Mouse (Mus musculus): ENCODE data around the gene Hoxa2. TPM values are rescaled to one million over a fixed set of nuclear protein-coding genes. Genes with fewer than 3 reads are reported as not detected.

Hoxa2 gene
- total and polyA plus RNA-seq, 2 experiments from 2014 or later: 0.42 TPM; not detected in 1

GRCm38 (mm10) chr6:52177061-52177735, 12.6 kb upstream of the Hoxa2 start, which contains the start of gene 5730596B20Rik:
5730596B20Rik (plus strand) TSS chr6:52177498.
- peak within 1 kb of the TSS; percentile 44 for H3K4me2 ChIP-seq (ENCODE audit: low read depth, low read length)
- peak within 1 kb of the TSS; percentile 43 for H3K4me3 ChIP-seq (ENCODE audit: low read depth, low read length)
- no peak within 1 kb of the TSS for H3K9ac ChIP-seq (replicated peaks; ENCODE audit: low read depth, low read length)
- 3% methylated on average over 36 of the region's 36 CpGs for WGBS
- TF ChIP-seq EP300 (IDR thresholded peaks at IDR 0.05; ENCODE audit: low read depth): no peak
- TF ChIP-seq CTCF (IDR thresholded peaks at IDR 0.05; ENCODE audit: low read depth): no peak
- no peak within 1 kb of the TSS for H3K27ac ChIP-seq (ENCODE audit: low read depth)
- no peaks in the 10 kb centered on the region for H3K9me3 ChIP-seq (replicated peaks; ENCODE audit: control insufficient read depth, low read length)
- no peaks in the 10 kb centered on the region for H3K36me3 ChIP-seq (replicated peaks; ENCODE audit: control insufficient read depth, insufficient read depth, low read length)
- ATAC-seq (ENCODE audit: insufficient read depth, low read depth) (no peak), DNase-seq (ENCODE audit: low spot score) (no peak)
- H3K27me3 ChIP-seq (ENCODE audit: control insufficient read depth, insufficient read depth, low read length): peaks cover 99% of the 10 kb centered on the region
- 0 out of 2 replicates have a peak, but pooled peaks cover 3% of the 10 kb centered on the region for H3K4me1 ChIP-seq (ENCODE audit: control insufficient read depth, insufficient read depth)

GRCm38 (mm10) chr6:52176391-52176790, 11.8 kb upstream of the Hoxa2 start:
- Histone ChIP-seq H3K36me3 (replicated peaks; ENCODE audit: control insufficient read depth, insufficient read depth, low read length) (no peaks in the 10 kb centered on the region), H3K4me3 (ENCODE audit: low read depth, low read length) (peak overlapping the region; percentile 43), H3K9me3 (replicated peaks; ENCODE audit: control insufficient read depth, low read length) (no peaks in the 10 kb centered on the region), H3K27me3 (ENCODE audit: control insufficient read depth, insufficient read depth, low read length) (peaks cover 99% of the 10 kb centered on the region), H3K4me2 (ENCODE audit: low read depth, low read length) (peak overlapping the region; percentile 44), H3K27ac (ENCODE audit: low read depth) (no peak overlapping the region), H3K4me1 (ENCODE audit: control insufficient read depth, insufficient read depth) (0 out of 2 replicates have a peak, but pooled peaks cover 3% of the 10 kb centered on the region), H3K9ac (replicated peaks; ENCODE audit: low read depth, low read length) (no peak overlapping the region)
- no peak for ATAC-seq (ENCODE audit: insufficient read depth, low read depth)
- no peak for DNase-seq (ENCODE audit: low spot score)
- TF ChIP-seq EP300 (IDR thresholded peaks at IDR 0.05; ENCODE audit: low read depth) (no peak), CTCF (IDR thresholded peaks at IDR 0.05; ENCODE audit: low read depth) (no peak)
- 9% methylated on average over 6 of the region's 6 CpGs for WGBS

DNA sequence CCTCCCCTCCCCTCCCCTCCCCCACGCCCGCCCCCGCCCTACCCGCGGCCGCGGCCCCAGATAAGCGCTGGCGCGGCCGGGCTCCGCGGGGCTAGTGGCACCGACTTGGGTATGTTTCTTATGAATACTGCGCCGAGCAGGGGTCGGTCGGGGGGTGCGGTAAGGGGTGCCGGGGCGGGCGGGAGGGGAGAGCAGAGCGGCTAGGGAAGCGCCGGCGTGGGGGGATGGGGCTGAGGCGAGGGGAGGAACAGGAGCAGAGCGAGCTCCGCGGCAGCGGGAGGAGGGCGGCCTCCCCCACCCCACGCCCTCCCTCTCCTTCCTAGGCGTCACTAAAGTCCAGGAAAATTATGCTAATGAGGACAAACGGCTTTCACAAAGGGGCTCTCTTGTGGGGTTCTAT, 11.2 kb upstream of the Hoxa2 start:
- ATAC-seq (ENCODE audit: insufficient read depth, low read depth) (no peak), DNase-seq (ENCODE audit: low spot score) (no peak)
- H3K9ac ChIP-seq (replicated peaks; ENCODE audit: low read depth, low read length): peak overlapping the region; percentile 44; the same call in 1 of the 2 replicates
- H3K4me1 ChIP-seq (ENCODE audit: control insufficient read depth, insufficient read depth): 0 out of 2 replicates have a peak, but pooled peaks cover 3% of the 10 kb centered on the region
- WGBS: 1% methylated on average over 15 of the region's 35 CpGs
- no peaks in the 10 kb centered on the region for H3K36me3 ChIP-seq (replicated peaks; ENCODE audit: control insufficient read depth, insufficient read depth, low read length)
- H3K9me3 ChIP-seq (replicated peaks; ENCODE audit: control insufficient read depth, low read length): no peaks in the 10 kb centered on the region
- H3K27ac ChIP-seq (ENCODE audit: low read depth): peak overlapping the region; percentile 67
- peaks cover 99% of the 10 kb centered on the region for H3K27me3 ChIP-seq (ENCODE audit: control insufficient read depth, insufficient read depth, low read length)
- TF ChIP-seq CTCF (IDR thresholded peaks at IDR 0.05; ENCODE audit: low read depth): no peak
- no peak for TF ChIP-seq EP300 (IDR thresholded peaks at IDR 0.05; ENCODE audit: low read depth)
- H3K4me2 ChIP-seq (ENCODE audit: low read depth, low read length): peak overlapping the region; percentile 44
- peak overlapping the region; percentile 43 for H3K4me3 ChIP-seq (ENCODE audit: low read depth, low read length)

DNA sequence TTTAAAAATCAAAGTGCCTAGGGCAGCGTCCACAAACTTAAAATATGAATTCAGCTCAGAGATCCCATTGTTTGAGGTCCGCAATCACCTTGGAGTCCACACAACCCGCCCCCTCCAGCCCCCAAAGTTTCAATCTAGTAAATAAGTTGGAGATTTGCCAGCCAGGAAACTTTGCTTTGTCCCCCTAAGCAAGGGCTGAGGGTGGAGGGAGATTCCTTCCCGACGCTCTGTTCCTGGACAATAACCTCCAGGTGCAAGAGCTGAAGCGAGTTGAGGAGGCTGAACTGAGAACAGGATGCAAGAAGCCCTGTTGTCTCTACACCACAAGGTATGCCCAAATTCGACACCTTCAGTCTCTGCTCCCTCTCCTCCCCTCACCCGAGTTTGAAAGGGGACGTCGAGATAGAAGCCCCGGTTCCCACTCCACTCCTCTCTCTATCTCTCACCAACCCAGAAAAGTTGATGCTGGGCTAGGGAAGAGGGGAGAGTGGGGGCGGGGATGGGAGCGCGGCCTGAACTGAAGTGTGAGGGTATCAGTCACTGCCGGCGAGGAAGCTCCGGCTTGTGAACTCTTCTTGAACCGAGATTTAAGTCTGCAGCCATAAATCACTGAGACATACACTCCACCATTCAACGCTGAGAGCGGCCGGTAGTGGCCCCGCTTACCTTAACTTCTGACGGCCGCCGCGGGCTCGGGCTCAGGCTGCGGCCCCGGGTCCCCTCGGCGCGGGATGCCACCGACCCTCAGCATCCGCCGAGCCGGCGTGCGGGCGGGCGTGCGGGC, 10.5 kb upstream of the Hoxa2 start:
- no peak for DNase-seq (ENCODE audit: low spot score)
- no peaks in the 10 kb centered on the region for H3K9me3 ChIP-seq (replicated peaks; ENCODE audit: control insufficient read depth, low read length)
- peak overlapping the region; percentile 67 for H3K27ac ChIP-seq (ENCODE audit: low read depth)
- no peak for ATAC-seq (ENCODE audit: insufficient read depth, low read depth)
- H3K36me3 ChIP-seq (replicated peaks; ENCODE audit: control insufficient read depth, insufficient read depth, low read length): no peaks in the 10 kb centered on the region
- 0 out of 2 replicates have a peak, but pooled peaks cover 3% of the 10 kb centered on the region for H3K4me1 ChIP-seq (ENCODE audit: control insufficient read depth, insufficient read depth)
- peak overlapping the region; percentile 44 for H3K4me2 ChIP-seq (ENCODE audit: low read depth, low read length)
- peak overlapping the region; percentile 43 for H3K4me3 ChIP-seq (ENCODE audit: low read depth, low read length)
- H3K27me3 ChIP-seq (ENCODE audit: control insufficient read depth, insufficient read depth, low read length): peaks cover 99% of the 10 kb centered on the region
- H3K9ac ChIP-seq (replicated peaks; ENCODE audit: low read depth, low read length): peak overlapping the region; percentile 44; the same call in 1 of the 2 replicates
- WGBS: 2% methylated on average over 41 of the region's 41 CpGs
- TF ChIP-seq EP300 (IDR thresholded peaks at IDR 0.05; ENCODE audit: low read depth) (no peak), CTCF (IDR thresholded peaks at IDR 0.05; ENCODE audit: low read depth) (no peak)

GRCm38 (mm10) chr6:52173648-52174047, 9.0 kb upstream of the Hoxa2 start:
- Histone ChIP-seq H3K36me3 (replicated peaks; ENCODE audit: control insufficient read depth, insufficient read depth, low read length) (no peaks in the 10 kb centered on the region), H3K4me3 (ENCODE audit: low read depth, low read length) (no peak overlapping the region), H3K9me3 (replicated peaks; ENCODE audit: control insufficient read depth, low read length) (no peaks in the 10 kb centered on the region), H3K9ac (replicated peaks; ENCODE audit: low read depth, low read length) (no peak overlapping the region), H3K27ac (ENCODE audit: low read depth) (no peak overlapping the region), H3K27me3 (ENCODE audit: control insufficient read depth, insufficient read depth, low read length) (peaks cover 99% of the 10 kb centered on the region), H3K4me1 (ENCODE audit: control insufficient read depth, insufficient read depth) (0 out of 2 replicates have a peak, but pooled peaks cover 3% of the 10 kb centered on the region), H3K4me2 (ENCODE audit: low read depth, low read length) (no peak overlapping the region)
- 7% methylated on average over 4 of the region's 4 CpGs for WGBS
- DNase-seq (ENCODE audit: low spot score) (no peak), ATAC-seq (ENCODE audit: insufficient read depth, low read depth) (no peak)
- TF ChIP-seq EP300 (IDR thresholded peaks at IDR 0.05; ENCODE audit: low read depth) (no peak), CTCF (IDR thresholded peaks at IDR 0.05; ENCODE audit: low read depth) (no peak)

Measured in heart, postnatal 0 days (tissue).